Mouse (Mus musculus): ENCODE measurements around the gene Cct8l1.
A peak's percentile ranks its signal among the peaks of the same experiment; 100 is the strongest.

Gene Cct8l1

GRCm38 (mm10) chr5:25515767-25516166 lies at the start of gene Cct8l1:
TSS of gene Cct8l1 (plus strand) at chr5:25516067.
- DNase-seq: no peak

DNA sequence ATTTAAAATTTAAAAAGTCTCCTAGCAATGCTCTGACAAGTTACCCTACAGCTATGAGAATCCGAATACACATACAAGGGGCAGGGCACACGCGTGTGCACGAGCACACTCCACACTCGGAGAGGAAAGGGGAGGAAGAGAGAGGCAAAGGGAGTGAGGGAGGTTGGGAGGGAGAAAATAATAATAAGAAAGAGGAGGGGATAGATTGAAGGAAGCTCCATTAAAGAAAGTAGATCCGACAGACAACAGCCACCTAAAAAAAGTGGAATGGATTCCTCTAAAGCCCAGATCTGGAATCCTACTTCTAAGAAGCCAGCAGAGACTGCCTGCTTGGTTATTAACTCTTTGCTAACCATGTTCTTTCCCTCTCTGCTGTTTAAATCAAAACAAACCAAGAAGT lies 43.8 kb upstream of the Cct8l1 start:
- no peak for DNase-seq

DNA sequence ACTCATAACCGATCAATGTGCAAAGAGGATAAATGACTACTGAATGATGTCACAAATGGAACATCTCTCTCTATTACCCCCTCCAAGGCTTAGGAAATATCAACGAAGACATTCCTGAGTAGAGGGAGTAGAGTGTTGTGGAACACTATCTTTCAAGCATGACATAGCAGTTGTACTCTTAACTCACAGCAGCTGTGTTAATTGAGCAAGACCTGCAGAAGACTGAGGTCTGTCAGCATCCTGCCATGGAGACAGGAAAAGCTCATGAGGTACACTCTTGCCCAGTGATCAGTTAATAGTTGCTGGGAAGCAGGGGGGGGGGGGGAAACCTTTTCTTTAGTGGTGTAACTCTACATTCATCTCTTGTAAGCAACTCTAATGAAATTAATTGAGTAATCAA lies 40.1 kb upstream of the Cct8l1 start:
- DNase-seq: no peak

GRCm38 (mm10) chr5:25478863-25479262 lies 37.0 kb upstream of the Cct8l1 start:
- no peak for DNase-seq

- no peak for DNase-seq
Observed at GRCm38 (mm10) chr5:25496652-25497051, 19.2 kb upstream of the Cct8l1 start.

DNA sequence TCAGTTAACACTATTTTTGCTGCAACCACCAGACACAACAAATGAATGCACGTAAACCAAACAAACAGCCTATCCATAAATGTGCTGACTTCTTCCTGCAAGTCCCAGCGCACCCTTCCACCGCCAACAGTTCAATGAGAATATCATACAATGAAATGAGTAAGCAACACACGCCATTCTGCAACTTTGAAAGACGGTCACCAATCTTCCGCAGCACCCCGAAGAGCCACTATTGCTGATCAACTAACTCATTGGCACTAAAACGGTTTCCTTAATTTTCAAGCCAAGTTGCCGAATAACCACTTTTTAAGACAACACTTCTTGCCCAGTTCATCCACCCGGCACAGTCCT lies 18.5 kb upstream of the Cct8l1 start:
- peak; percentile 20 for DNase-seq

- peak; percentile 53 for DNase-seq
Observed at GRCm38 (mm10) chr5:25497720-25498345, 18.0 kb upstream of the Cct8l1 start.

- DNase-seq: peak; percentile 74
Observed at GRCm38 (mm10) chr5:25498346-25498820, 17.5 kb upstream of the Cct8l1 start, which contains the start of gene Kmt2c. TSS of gene Kmt2c (minus strand) at chr5:25498783.

DNA sequence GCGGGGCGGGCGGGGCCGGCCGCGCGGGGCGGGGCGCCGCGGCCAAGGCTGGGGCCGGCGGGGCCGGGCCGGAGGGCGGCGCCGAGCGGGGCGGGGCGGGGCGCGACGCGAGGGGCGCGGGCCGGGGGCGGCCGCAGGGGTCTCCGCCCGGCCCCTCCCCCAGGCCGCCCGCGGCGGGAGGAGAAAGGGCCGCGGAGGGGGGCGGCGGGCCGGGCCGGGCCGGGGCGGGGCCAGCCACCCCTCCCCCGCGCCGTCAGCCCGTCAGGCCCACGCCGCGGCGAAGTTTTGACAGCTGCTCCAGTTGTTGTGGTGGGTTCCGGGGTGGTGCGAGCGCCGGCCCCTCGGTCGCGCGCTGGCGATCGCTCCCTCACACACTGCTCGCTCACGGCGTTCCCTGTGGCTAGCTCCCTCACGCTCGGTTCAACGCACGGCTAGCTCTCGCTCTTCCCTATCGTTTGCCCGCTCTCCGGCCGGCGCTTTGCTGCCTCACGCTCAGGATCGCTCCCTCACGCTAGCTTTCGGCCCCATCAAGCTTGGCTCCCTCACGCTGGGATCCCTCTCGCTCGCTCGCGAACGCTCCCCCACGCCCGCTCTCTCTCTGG lies 16.9 kb upstream of the Cct8l1 start:
- DNase-seq: no peak

DNA sequence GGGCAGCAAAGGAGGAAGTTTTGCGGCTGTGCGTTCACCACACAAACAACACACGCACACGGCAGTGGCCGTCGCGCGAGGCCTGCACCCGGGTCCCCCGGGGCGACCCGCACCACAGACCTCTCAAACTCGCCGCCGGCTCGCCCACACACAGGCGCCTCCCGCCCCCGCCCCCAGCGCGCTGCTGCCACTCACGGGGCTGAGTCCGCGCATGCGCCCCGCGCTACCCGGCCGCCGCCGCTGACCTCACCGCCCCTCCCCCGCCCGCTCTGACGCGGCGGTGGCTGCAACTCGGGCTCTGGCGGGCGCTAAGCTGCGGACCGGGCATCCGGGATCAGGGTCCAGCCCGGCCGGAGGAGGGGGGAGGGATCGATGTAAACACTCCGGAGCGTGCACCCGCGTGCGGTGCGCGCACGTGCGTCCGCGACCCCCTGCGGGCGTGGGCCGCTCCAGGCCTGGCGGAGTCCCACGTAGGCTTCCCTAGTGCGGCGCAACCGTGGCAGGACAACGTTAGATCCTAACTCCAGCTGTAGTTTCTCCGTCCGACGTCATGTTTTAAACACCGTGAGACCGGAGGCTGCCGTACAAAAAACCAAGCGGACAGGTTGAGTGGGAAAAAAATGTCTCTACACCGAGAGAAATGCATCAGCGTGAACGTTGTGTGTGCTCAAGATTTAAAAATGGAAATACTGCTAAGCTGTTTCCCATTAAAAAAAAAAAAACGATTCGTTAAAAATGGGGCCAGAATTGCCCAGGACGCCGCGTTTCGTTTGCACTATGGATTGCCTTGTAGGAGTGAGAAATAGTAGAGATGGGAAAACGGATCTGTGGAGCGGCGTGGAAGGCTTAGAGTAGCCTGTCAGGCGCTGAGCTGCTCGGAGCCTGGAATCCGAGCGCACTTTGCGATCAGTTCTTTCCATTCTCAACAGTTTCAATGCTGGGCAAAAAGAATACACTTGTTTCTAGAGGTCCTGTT lies 16.2 kb upstream of the Cct8l1 start:
- DNase-seq: peak; percentile 99

DNA sequence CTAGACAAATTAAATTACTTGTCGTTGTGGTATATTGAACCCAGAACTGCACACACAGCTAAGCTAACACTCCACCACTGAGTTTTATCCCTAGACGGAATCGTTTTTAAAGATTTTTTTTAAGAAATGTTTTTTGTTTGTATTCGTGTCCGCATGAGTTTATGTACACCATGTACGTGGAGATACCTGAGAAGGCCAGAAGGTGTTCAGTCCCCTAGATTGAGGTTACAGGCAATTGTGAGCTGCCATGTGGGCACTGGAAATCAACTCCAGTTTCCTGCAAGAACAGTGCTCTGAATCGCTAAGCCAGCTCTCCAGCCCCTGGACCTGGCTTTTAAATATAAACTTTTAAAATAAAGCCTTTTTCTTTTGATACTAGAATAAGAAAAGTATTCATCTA lies 15.2 kb upstream of the Cct8l1 start:
- peak; percentile 12 for DNase-seq

DNA sequence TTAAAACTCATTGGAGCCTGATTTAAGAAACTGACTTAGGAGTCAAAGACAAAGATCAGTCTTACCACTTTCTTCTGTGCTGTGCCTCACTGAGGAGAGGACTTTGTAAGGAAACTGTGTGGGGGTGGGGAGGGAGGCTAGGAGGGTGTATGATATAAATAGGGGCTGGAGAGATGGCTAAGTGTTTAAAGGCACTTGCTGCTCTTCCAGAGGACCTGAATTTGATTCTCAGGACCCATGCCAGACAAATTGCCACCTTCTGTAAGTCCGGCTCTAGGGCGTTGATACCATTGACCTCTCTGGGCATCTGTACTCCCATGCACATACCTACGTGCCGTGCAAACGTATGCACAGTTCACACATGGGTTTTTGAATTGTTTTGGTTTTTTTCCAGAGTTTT lies 9.8 kb upstream of the Cct8l1 start:
- no peak for DNase-seq

GRCm38 (mm10) chr5:25516301-25516895 lies 531 bp downstream of the Cct8l1 start:
- no peak for DNase-seq

- DNase-seq: no peak
Observed at GRCm38 (mm10) chr5:25517550-25517949, 1.7 kb downstream of the Cct8l1 start.

DNA sequence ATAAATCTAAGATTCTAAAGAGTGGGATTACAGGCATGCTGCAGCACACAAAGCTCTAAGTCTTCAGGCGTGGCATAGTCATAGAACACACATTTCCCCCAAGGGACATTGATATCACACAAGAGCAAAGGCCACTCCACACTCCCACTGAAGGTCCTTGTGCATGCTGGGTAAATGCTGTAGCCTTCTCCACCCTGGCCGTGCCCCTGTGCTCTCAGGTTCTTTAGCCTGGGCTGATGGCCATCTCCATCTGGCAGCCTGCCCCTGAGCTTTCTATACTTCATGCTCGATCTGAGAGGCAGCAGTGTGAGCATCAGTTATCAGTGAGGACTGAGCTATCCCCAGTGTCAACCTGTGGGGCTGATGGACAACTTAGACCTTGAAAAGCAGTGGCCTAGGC lies 4.0 kb downstream of the Cct8l1 start:
- peak; percentile 25 for DNase-seq

- no peak for DNase-seq
Observed at GRCm38 (mm10) chr5:25521461-25521860, 5.6 kb downstream of the Cct8l1 start.

DNA sequence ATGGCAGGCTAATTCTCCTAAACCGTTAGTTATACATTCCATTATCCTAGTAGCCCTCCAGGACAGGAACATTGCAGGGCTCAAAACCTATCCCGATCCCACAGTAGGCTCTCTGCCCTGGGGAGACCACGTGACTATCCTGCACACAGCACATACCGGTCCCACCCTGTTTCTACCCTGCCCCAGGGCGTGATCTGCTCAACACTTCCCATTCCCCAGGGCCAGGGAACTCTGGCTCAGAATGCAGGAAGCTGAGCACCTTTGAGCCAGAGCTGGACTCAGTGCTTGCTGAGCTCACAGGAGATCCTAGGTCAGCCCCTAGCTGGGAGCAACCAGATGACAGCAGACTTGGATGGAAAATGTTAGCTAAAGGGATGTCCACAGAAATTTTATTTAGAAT lies 10.2 kb downstream of the Cct8l1 start:
- DNase-seq: no peak

DNA sequence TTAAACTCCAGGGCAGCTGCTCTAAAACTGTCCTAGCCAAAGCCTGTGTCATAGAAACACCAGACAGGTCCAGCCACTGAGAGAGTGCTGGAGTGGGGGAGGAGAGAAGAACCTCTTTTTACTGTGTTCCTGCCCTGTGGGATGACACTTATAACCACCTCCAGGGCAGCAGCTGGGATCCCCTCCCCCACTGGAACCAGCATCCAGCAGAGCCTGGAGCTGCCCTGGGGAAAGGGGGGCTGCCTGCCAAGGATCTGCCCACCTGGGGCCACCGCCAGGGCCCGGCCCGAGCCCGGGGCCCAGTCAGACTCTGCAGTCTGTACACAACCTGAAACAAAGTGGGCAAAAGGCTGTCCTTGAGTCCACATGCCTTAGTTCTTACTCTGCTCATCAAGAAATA lies 11.1 kb downstream of the Cct8l1 start:
- peak; percentile 35 for DNase-seq

- DNase-seq: peak; percentile 11
Observed at GRCm38 (mm10) chr5:25527971-25528370, 12.1 kb downstream of the Cct8l1 start.

- peak; percentile 25 for DNase-seq
Observed at GRCm38 (mm10) chr5:25528851-25529528, 13.1 kb downstream of the Cct8l1 start.

DNA sequence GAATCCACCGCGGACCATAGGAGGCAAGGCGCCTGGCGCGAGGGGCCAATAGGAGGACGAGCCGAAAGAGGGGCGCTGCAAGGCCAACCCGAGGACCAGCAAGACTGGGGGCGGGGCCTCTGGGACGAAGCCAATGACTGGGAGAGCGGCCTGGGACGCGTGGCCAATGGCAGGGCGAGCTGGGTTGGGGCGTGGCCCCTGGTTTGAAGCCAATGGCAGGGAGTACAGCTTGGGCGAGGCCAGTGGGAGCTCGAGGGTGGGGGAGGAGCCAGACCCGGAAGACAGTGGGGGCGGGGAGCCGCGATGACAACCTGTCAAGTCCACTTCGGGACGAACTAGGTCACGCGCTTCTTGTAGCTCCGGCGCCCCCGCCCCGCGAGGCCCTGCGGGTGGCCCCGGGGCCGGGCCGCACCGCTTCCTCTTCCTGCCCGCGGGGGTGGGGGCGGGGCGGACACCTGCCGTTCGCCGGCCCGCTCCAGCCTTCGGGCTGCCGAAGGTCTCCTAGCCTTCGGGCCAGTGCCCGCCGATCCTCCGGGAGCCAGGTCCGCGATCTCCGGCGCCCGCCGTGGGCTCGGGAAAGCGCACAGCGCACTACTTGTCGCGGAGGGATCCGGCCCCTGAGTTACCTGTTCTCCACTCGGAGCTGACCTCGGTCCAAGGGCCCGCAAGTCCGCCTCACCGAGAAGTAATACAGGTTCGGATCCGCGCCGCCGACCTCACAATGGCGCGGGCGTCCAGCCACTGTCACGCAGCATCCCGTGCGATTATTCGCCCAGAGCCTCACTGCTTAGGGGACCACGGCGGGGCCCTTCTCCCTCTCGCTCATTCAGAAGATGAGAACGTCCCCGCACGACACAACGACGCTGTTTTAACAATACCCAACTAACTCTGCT lies 13.9 kb downstream of the Cct8l1 start:
- DNase-seq: peak; percentile 100

GRCm38 (mm10) chr5:25530629-25531028 lies 14.8 kb downstream of the Cct8l1 start:
- no peak for DNase-seq

Data from cerebellum, adult 11 months (tissue).